Mouse (Mus musculus) small intestine, adult 2 months (tissue): ENCODE data around the gene Hand1.

Experiments
- CTCF ChIP-seq: fragments of 200-500 bp; IDR thresholded peaks from 2 replicates; pipeline ENCODE4 v1.5.1; 2012; ENCODE audit warnings: low read depth, mild to moderate bottlenecking, control low read depth, inconsistent platforms, low read length, moderate library complexity, mixed read lengths; ENCODE audit not compliant: insufficient replicate concordance, insufficient read length; ENCODE audit errors: extremely low read depth
- POLR2A ChIP-seq: fragments of 200-500 bp; IDR thresholded peaks from 2 replicates; pipeline ENCODE4 v1.6.1; 2012; ENCODE audit warnings: low read depth, mild to moderate bottlenecking, control low read depth, inconsistent platforms, low read length, moderate library complexity

GRCm38 (mm10) chr11:57850931-57851330, 18.3 kb upstream of the Hand1 start:
- no peak for TF ChIP-seq POLR2A
- TF ChIP-seq CTCF, result no peak
